Mouse (Mus musculus) mesoderm, embryonic 11.5 days (tissue): Measurements from ENCODE around the gene Add2.
A peak's percentile ranks its signal among the peaks of the same experiment; 100 is the strongest.

Experiments
- DNase-seq: peaks from one replicate; pipeline ENCODE4 v3.0.0-alpha.2; 2012; ENCODE audit warnings: low read depth, low spot score

The Add2 gene

GRCm38 (mm10) chr6:86078361-86079010 lies 50.0 kb downstream of the Add2 start:
- DNase-seq: no peak

- no peak for DNase-seq
These were observed 50.8 kb downstream of the Add2 start for GRCm38 (mm10) chr6:86079323-86079722.

DNA sequence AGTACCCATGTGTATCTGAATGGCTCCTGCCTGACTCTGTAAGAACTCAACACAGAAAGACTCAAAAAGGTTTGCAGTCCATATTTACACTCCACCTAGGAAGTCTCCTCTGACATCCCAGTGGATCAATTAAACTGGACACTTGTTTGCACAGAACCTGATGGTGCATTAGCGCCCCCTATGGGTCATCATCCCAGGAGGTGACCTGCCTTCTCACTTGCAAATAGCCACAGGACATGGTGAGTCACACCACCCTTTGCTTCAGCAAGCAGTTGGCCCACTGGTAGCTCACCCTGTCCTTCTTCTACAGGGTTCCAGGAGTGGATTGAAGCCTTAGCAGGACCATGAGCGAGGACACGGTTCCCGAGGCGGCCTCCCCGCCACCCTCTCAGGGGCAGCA lies 57.0 kb downstream of the Add2 start:
- peak; percentile 69 for DNase-seq

DNA sequence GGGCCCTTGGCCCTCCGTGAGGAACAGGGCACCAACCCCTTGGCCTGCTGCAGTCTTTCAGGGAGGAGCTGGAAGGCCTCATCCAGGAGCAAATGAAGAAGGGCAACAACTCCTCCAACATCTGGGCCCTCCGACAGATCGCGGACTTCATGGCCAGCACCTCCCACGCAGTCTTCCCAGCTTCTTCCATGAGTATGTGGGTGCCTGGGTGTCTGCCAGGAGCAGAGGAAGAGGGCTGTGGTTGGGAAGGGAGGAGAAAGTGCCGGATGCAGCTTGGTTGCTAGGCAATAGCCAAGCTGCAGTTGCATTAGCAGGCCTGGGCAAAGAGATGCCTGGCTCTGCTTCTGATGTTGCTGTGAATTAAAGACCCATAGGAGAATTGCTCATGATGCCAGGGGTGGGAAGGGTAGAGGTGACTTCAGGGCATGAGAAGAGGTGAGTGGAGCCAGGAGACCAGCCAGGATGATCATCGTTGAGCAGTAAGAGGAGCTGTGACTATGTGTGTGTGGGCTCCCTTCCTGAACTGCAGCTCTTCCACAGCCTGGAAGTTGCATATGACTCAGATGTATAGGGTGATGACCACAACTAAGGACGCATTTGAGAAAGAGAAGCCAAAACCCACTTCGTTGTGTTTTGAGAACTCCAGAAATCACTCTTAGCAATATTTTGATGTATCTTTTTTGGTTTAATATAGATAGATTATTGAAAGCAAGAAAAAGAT lies 58.5 kb downstream of the Add2 start:
- no peak for DNase-seq

GRCm38 (mm10) chr6:86087813-86088212 lies 59.3 kb downstream of the Add2 start:
- no peak for DNase-seq

DNA sequence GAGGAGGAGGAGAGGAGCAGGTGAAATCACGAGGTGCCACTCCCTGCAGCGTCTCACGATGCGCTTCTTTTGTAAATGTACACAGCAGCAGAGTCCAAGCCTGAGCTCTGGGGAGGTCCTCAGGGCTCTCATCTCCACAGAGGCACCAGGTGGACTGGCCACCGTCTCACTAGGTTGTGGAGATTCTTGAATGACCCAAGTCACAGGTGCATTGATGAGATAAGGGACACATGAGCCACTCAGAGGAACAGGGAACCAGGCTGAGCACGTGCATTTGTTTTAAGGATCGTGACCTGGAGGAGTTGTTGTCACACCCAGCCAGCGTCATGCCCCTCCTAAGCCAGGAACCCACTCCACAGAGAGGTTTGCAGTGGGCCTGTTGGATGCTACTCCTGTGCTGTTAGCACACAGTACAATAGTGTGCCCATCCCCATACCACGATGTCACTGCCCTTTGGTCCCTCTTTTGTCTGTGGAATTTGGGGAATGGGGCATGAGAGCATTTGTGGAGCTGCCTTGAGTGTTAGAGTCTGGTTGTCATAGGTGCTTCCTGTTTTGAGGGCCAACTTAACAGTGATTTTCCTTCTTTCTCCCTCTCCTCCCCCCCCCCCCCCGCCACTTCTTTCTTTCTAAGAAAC lies 65.8 kb downstream of the Add2 start:
- no peak for DNase-seq

DNA sequence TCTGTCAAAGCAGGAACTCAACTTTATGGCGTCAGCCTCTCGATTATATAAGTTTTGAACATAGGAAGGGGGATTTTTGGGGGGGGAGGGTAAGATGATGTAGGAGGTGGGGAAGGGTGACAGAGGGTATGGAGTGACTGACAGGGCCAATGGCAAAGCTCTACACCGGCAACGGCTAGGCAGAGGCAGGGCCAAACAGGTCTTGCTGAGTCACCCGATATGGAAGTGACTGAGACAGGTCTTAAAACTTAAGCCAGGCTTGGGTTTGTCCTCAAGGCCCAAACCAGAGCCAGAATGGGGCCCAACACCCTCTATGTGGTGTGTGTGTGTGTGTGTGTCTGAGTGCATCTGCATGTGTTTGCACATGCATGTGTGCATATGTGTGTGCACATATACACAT lies 67.0 kb downstream of the Add2 start:
- no peak for DNase-seq

- DNase-seq: no peak
These were observed 68.3 kb downstream of the Add2 start for GRCm38 (mm10) chr6:86096733-86097132.

GRCm38 (mm10) chr6:86097155-86097554 lies 68.7 kb downstream of the Add2 start:
- DNase-seq: no peak

DNA sequence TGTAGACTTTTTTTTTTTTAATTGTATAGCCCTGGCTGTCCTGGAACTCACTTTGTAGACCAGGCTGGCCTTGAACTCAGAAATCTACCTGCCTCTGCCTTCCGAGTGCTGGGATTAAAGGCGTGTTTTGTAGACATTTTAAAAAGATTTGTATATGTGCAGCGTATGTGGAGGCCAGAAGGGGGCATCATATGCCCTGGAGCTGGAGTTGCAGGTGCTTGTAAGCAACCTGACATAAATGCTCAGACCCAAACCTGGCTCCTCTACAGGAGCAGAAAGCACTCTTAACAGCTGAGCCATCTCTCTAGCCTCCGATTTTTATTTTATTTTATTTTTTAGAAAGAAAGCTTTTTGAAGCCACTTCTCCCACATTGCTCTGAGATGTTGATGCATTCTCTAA lies 70.5 kb downstream of the Add2 start:
- no peak for DNase-seq

GRCm38 (mm10) chr6:86101451-86101850 lies 73.0 kb downstream of the Add2 start:
- DNase-seq: no peak

- peak; percentile 21 for DNase-seq
These were observed 74.4 kb downstream of the Add2 start for GRCm38 (mm10) chr6:86102874-86103273.

DNA sequence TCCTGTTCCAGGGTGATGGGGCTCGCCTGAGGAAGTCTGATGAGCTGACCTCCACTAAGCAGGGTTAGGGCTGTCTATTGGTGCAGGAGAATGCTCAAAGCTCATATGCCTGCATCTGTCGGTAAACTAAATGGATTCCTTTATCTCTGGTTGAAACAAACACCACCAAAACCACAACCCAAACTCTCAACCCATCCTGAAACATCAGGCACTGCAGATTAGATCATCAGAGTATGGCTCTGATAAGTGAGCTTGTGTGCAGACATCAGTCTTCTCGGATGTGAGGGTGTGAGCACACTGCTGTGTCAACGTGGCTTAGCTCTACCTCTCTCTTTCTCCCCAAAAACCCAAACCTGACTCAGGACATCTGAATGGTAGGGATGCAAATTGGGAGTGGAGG lies 75.1 kb downstream of the Add2 start:
- no peak for DNase-seq

- no peak for DNase-seq
These were observed 76.2 kb downstream of the Add2 start for GRCm38 (mm10) chr6:86104719-86105118.

- no peak for DNase-seq
These were observed 77.6 kb downstream of the Add2 start for GRCm38 (mm10) chr6:86106045-86106444.

- no peak for DNase-seq
These were observed 78.6 kb downstream of the Add2 start for GRCm38 (mm10) chr6:86107101-86107500.

GRCm38 (mm10) chr6:86115843-86116242 lies 87.4 kb downstream of the Add2 start:
- DNase-seq: no peak

DNA sequence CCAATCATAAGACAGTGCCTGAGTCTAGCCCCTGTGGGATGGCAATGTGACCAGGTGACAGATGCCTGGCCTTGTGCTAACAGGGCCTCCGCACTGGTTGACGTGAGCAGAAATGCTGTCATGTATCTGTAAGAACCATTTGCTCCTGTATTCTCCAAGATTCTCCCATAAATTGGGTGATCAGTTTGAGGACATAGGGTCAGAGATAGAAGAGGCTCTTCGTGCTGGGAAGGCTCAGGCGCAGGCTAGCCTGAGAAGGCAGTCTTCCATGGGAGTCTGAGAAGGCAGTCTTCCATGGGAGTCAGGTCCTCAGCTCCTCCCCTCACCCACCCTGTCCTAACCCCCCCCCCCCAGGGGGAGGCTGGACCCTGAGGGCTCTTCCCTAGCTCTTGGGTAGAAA lies 94.6 kb downstream of the Add2 start:
- DNase-seq: no peak

GRCm38 (mm10) chr6:86125761-86126160 lies 97.3 kb downstream of the Add2 start:
- DNase-seq: no peak

DNA sequence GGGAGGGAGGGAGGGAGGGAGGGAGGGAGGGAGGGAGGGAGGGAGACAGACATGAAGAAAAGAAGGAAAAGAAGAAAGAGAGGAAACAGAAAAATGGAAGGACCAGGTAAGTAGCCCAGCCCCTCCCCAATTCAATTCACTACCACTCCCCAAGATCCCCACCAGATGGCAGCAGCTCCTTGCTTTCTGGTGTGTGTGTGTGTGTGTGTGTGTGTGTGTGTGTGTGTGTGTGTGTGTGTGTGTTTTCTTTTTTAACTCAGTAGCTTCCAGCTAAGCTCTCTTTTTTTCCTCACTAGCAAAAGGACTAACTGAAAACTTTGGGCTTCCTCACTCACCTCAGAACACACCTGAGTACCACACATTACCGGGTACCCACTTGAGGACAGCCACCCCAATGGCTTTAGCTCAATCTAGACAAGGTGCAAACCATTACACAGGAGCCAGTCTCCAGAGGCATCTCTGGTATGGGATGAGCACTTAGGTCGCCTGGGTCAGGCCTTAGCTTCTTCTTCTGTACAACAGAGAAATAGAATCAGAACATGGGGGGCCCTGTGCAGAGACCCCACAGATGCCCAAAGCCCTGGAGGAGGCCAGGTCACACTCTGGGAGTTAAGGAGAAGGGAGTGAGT lies 98.6 kb downstream of the Add2 start:
- peak; percentile 47 for DNase-seq

GRCm38 (mm10) chr6:86128504-86128903 lies 100.0 kb downstream of the Add2 start:
- no peak for DNase-seq

GRCm38 (mm10) chr6:86129872-86130498 lies 101.5 kb downstream of the Add2 start:
- no peak for DNase-seq
